Mouse (Mus musculus) gastrocnemius, postnatal 36 days (tissue): ENCODE results near the gene Ubxn2a. TPM values are rescaled to one million over a fixed set of nuclear protein-coding genes. Genes with fewer than 3 reads are reported as not detected.
A peak's percentile ranks its signal among the peaks of the same experiment; 100 is the strongest.
"Not testable (repeated sequence)": the region's sequence is repeated elsewhere in the genome, so short reads cannot be mapped to it uniquely, and the experiment has no call there.

ENCODE experiments used
- DNase-seq, 2 experiments: peaks; one replicate each; pipeline ENCODE4 v3.0.0; 2022
- intact Hi-C: fragments of 180-260 bp; cut with DNase I; formaldehyde crosslinking; loops from one replicate; pipeline ENCODE4 v1.15.1; 2025
- long read RNA-seq, 2 experiments: library from polyadenylated mRNA; stranded (forward); transcript quantifications; one replicate each; pipeline ENCODE4 v2.0.0; 2021
- total RNA-seq, 2 experiments: library from RNA; stranded (reverse); gene quantifications; 2 replicates each; pipeline ENCODE4 v1.2.3; 2021

Ubxn2a gene
- 100 to 1,000 TPM in 1 of 2 experiments, 10 to 100 TPM in 1; 91.8 to 112 TPM for total RNA-seq
- long read RNA-seq, experiment 1, transcript Ubxn2a-201 (7 exons, 2,696 nt), result major isoform, 43 of 67 reads
- long read RNA-seq, experiment 1, partial matches to known transcripts, result 4 of 67 reads
- long read RNA-seq, experiment 1, other reads (novel, unspliced or antisense), result 17 of 67 reads
- long read RNA-seq, experiment 2, transcript Ubxn2a-201 (7 exons, 2,696 nt), result major isoform, 49 of 107 reads
- long read RNA-seq, experiment 2, partial matches to known transcripts, result 35 of 107 reads
- long read RNA-seq, experiment 2, other reads (novel, unspliced or antisense), result 19 of 107 reads

DNA sequence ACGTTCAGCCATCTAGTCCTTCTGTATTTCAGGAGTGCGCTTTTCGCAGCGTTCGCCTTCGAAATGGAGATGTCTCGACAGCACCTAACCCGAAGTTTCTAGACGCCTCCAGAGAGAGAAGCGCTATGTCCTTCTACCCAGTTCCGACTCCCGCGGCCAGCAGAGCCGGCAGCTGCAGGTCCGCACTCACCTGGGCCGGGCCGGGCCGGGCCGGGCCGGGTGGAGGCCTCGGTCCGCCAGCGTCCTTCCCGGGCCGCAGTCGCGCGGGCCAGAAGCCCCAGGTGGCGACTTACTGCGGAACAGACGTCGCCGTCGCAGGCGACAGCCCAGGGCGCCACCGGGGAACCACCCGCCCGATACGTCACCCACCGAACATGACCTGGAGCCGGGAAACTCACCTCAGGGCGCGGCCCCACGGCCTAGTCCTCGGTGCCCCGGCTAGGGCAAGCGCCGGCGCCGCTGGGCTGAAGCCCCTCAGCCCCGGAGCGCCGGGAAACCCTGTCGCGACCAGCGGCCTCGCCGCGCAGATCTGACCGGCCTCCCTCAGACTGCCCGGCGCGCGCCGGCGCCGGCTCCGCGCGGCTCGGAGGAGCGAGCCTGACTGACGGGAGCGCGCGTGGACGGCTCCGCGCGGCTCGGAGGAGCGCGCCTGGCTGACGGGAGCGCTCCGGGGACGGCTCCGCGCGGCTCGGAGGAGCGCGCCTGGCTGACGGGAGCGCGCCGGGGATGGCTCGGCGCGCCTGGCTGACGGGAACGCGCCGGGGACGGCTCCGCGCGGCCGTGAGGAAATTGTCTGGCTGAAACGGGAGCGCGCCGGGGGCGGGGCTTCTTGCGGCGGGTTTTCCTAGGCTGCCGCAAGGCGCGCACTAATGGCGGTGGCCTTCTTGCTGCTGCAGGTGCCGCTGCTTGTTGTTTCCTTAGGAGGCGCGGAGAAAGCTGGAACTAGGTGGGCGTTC lies at the start of gene Ubxn2a:
TSS of gene Ubxn2a (minus strand) at position 755 of the 956 bp plus-strand sequence.
- peak; percentile 91 to 93 for DNase-seq
- intact Hi-C loops, result loop anchor here (2.0 kb wide), 1 partner anchor 18 kb away; no protein-coding TSS in a partner anchor

DNA sequence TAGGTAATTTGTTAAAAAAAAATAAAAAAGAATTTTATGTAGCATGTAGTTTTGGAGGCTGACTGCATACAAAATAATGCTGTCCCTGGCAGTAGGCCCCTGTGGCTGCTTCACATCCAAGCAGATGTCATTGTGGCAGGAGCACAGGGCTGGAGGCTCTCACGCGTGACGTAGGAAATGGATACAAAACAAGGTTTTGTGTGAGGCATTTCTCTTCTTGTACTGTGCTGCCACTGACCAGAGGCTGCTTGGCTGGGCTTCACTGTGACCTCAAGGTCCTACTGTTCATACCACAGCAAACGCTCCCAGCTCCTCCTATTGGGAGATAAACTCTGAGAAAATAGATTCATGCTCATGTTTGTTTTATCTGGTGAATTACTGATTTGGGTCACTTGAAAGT lies 45.7 kb upstream of the Ubxn2a start:
- no peak for DNase-seq
- intact Hi-C loops, result no loop called here

DNA sequence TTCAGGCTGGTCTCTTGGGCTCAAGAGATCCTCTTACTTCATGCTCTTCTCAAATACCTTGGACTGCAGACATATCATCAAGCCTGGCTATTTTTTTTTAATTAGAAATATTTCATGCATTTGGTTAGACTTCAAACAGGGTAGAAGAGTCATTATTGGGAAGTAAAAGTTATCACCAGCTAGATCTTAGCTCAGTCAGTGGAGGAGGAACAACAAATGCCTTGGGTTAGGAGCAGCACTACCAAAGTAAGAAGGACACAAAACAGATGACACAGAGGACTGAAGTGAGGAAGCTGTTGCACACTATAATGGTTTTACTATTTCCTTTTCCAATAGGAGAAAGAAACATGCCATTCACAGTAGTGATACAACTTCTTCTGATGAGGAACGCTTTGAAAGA lies 44.8 kb upstream of the Ubxn2a start:
- DNase-seq, result no peak
- intact Hi-C loops, result no loop called here

DNA sequence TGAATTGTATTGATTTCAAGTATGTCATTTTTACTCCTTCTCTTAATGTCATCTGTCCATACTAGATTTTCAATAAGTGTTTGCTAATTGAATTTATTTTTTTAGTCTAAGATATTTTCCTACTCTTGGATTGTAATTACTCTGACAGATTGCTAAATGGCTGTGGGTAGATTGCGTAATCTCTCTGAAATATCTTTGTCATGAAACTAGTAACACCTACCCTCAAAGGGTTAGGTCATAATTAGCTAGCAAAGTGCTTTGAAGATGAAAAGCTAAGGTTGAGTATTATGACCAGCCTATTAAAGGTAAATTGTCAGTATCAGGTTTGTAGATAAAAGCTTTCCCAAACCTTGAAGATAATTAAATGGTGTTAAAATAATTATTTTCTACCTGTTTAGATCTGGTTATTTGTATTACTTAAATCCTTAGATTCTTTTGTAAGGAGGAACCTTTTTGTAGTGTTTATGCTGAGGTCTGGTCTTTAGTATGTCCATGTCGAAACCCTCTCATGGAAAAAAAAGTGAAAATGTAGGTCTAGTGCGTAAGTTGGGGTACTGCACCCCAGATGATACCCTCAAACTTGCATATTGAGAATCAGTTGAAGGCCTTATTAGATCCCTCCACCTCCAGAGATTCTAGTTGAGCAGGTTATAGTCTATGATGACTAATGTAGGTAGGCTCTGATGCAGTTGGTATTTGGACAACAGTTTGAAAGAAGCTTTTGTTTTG lies 23.5 kb upstream of the Ubxn2a start:
- intact Hi-C loops, result no loop called here
- no peak for DNase-seq

DNA sequence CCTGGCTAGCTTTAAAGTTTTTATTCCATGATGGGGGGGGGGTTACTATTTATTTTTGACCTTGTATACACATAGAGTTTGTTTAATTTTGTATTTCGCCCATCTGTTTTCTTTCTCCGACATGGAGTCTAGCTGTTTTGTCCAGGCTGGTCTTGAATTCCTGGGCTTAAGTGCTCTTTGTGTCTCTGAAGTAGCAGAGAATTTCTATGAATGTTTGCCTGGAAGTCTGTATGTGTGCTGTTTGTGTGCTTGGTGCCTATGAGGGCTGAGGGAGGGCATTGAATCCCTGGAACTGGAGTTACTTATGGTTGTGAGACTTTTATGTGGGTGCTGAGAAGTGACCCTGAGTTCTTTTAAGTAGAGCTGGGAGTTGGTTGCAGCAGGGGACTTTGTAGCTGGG lies 20.7 kb upstream of the Ubxn2a start:
- DNase-seq, result no peak
- intact Hi-C loops, result no loop called here

DNA sequence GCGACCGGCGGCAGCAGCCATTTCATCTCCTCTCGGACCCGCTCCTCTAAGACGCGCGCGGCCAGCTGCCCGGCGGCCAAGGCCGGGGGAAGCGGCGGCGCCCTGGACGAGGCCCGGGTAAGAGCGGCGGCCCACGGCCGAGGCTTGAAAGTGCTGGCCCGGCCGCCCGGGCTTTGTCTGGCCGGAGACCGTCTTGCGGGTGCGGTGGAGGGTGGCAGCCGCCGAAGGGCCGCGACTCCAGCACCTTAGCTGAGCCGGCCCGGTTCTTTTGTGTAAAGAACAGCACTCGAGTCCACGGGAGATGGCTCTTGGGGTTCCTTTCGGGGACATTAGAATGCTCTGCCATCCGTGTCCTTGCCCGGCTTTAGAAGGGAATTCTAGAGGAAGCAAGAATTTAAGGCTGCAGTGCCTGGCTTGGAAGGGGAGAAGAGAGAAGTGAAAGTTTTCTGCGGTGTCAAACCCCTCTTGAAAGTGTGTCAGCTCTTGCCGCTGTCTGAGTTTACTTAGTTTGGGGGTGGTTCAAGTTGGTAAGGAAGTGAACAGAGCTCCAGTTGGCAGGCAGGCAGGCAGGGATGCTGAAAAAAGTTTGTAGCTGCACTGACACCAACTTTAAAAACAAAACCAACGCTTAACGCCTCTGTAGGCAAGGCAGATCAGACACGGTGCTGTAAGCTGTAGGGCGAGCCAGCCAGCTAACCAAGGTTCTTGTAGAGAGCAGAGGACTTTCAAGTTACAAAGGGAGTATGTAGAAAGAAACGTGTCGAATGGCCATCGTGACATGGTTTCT lies 10.5 kb upstream of the Ubxn2a start:
- peak in 1 of 2 experiments; percentile 53 for DNase-seq
- intact Hi-C loops, result loop anchor here (5.0 kb wide), 1 partner anchor 61 kb away; no protein-coding TSS in a partner anchor

DNA sequence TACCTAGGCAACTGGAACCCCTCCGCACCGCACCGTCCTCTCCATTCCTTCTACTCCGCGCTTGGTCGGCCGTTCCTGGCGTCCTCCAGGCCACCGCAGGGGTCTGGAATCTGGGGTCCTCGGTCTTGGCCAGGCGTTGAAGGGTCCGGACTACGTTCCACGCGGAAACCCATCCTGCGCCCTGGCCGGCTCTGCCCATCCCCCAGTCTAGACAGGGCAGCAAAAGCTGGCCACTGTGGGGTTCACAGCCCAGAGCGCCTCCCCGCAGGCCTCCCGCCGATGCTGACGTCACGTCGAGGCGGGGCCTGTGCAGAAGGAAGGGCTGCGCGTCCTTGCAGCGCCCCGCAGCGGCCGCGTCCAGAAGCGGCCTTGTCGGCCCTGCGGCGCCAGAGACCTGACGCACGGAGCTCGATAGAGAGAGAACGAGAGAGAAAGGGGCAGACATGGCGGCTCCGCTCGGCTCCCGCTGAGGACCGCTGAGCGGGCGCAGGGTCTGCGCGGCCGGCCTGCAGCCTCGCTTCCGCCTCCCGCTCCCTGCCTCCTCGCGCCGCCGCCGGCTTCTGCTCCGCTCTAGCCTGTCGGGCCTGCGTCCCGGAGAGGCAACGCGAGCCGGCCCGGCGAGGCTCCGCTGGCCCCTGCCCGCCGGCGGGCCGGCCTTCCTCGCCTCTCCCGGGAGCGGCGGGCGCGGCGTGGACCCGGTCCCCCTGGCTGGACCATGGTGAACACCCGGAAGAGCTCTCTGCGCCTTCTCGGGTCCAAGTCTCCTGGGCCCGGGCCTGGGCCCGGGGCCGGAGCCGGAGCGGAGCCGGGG lies 9.7 kb upstream of the Ubxn2a start, which contains the start of gene Atad2b:
TSS of gene Atad2b (plus strand) at position 360 of the 811 bp plus-strand sequence.
- intact Hi-C loops, result loop anchor here (5.0 kb wide), 1 partner anchor 60 kb away; no protein-coding TSS in a partner anchor

DNA sequence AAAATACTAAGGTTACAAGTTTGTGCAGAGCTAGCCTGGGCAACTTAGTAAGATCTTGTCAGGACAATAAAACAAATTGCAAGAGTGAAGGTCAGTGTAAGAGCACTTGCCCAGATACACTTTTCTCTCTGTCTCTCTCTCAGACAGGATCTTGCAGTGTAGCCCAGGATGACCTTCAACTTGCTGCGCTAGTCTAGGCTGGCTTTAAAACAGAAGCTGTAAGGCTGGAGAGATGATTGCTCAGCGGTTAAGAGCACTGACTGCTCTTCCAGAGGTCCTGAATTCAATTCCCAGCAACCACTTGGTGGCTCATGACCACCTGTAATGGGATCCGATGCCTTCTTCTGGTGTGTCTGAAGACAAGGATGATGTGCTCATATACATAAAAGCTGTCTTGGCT lies 7.4 kb upstream of the Ubxn2a start:
- intact Hi-C loops, result loop anchor here (5.0 kb wide), 2 partner anchors 43 to 58 kb away; partner anchors contain the start of gene Mfsd2b
- no peak for DNase-seq

More for the DNA sequence above, 9.7 kb upstream of the Ubxn2a start, which contains the start of gene Atad2b:
- peak; percentile 95 to 97 for DNase-seq

DNA sequence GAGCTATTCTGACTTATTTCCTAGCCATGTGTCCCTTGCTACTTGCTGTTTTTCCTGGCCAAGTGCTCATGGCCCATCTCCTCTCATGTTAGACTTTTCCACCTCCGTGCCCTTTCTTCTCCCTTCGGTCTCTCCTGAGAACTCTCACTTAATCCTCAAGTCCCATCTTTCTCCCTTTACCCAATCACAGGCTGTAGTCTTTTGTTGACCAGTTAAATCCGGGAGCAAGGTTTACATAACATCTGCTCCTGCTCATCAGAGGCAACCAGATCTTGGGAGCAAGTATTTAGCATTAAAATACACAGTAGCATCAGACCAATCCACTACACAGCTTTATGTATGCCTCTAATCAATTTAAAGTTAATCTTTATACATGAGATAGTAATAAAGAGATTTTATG lies 6.9 kb upstream of the Ubxn2a start:
- no peak for DNase-seq
- intact Hi-C loops, result loop anchor here (5.0 kb wide), 1 partner anchor 42 kb away; the partner anchor contains the start of gene Mfsd2b

DNA sequence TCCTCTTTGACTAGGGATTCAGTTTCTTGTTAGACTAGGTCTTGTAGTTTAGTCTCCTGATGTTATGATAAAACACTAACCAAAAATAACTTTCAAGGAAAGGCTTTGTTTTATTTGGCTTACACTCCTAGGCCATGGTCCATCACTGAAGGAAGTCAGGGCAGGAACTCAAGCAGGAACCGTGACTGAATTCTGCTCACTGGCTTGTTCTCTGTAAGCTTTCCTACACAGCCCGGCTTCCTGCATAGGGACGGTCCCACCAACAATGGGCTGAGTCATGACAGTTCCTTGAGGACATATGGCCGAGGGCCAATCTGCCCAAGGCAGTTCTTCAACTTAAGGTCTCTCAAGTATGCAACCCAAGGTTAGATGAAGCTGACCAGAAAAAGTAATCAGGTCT lies 4.2 kb upstream of the Ubxn2a start:
- intact Hi-C loops, result loop anchor here (5.0 kb wide), 1 partner anchor 39 kb away; the partner anchor contains the start of gene Mfsd2b
- DNase-seq, result no peak

DNA sequence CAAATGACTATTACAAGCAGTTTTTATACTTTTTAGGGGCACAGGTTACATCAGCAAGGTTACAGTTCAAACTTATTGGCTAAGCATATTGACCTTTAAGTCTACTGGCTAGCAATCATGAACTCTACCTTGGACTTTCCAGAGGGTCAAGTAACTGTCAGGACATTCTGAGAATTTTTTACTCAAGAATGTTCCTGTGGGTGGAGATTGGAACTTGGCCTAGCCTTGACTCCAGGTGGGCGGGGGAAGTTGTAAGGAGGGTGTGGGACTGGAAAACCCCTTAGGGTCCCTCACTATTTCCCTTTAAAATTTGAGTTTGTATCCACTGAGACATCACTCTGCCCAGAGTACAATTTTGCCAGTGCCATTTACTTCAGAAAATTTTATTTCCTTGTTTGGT lies 3.0 kb upstream of the Ubxn2a start:
- intact Hi-C loops, result loop anchor here (5.0 kb wide), 1 partner anchor 38 kb away; the partner anchor contains the start of gene Mfsd2b
- DNase-seq, result not testable (repeated sequence)

DNA sequence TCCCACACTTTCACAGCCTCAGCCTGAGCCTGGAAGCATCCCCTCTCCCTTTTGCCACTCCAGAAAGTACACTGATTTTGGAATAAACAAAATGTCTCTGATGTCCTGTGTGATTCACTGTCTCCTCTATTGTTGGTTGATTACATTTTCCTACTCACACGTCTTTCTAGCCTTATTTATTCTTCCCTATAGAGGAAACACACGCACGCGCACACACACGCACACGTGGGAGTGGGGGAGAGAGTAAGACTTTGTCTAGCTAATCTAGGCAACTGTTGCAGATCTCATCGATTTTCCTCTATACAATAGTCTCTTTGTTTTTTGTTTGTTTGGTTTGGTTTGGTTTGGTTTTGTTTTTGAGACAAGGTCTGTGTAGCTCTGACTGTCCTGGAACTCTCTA lies 886 bp upstream of the Ubxn2a start:
- intact Hi-C loops, result no loop called here

DNA sequence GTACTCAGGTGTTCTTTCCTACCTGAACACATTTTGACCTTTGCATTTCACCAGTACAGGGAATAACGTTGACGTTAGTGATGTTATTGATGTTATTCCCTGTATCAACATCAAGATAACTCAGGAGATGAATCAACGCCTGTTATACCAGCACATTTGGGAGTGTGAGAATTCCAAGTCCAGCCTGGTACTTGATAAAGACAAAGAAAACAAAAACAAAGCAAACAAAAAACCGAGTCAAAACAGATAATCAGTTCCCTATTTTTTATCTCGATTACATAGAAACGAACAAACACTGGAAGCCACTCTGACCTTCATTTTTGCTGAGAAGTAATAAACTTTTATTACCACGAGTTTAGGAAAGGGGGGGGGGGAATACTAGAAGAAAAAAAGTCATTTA lies 1.0 kb downstream of the Ubxn2a start:
- no peak for DNase-seq
- intact Hi-C loops, result loop anchor here (2.0 kb wide), 1 partner anchor 18 kb away; no protein-coding TSS in a partner anchor

More for the DNA sequence above, 886 bp upstream of the Ubxn2a start:
- no peak for DNase-seq

DNA sequence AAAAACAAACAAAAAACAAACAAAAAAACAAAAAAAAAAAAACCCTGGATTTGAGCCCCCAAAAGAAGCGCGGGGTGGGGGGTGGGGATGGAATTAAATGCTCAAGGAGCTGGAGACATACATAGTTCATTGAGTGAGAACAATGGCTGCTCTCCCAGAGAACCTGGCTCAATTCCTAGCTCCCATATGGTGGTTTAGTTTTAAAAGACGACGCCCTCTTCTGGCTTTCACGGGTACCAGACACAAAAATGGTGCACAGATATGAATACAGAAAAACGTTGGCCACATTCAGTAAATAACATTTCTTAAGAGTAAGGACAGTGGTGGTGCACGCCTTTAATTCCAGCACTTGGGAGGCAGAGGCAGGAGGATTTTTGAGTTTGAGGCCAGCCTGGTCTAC lies 1.6 kb downstream of the Ubxn2a start:
- intact Hi-C loops, result loop anchor here (2.0 kb wide), 1 partner anchor 17 kb away; no protein-coding TSS in a partner anchor
- no peak for DNase-seq

DNA sequence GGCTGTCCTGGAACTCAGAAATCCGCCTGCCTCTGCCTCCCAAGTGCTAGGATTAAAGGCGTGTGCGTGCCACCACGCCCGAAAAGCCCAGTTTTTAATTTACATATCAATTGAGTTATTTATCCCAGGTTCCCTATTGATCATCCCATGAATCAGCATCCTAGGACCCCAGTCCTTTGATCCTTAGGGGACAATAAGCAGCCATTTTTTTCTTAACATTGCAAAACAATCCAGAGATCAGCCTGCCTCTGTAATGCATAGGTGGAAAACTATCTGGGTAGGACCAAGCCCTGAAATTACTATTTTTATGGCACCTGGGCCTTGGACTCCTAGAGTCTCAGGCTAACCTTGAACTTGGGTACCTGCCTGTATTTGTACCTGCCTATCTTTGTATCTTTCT lies 9.5 kb downstream of the Ubxn2a start:
- DNase-seq, result no peak
- intact Hi-C loops, result no loop called here

DNA sequence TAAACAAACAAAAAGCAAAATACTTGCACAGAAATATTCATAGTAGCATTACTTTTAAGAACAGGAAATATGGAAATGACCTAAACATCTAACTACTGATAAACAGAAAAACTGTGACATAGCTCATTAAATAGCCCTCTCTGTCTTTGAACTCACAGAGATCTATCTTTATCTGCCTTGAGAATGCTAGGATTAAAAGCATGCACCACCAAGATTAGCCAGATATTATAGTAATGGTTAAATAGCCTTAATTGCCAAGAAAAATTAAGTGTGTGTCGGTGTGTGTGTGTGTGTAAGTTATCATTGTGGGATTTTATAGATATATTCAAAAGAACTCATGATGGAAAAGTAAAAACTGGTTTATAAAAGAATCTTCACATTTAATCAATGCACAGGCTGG lies 17.6 kb downstream of the Ubxn2a start:
- no peak for DNase-seq
- intact Hi-C loops, result loop anchor here (2.0 kb wide), 1 partner anchor 17 kb away; the partner anchor contains the start of gene Ubxn2a

DNA sequence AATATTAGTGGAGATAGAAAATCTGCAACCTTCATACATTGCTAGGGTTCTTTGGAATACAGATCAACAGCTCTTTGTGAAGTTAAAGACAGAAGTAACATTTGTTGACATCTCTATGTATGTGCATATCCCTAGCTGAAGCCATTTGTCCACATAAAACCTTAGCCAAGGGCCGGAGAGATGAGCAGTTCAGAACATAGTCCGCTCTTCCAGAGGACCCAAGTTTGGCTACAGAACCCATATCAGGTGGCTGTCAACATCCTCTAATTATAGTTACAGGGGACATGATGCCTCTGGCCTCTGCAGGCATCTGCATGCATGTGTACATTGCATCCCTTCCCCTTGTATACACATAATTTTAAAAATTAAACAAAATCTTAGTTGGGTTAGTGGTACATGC lies 18.3 kb downstream of the Ubxn2a start:
- intact Hi-C loops, result loop anchor here (2.0 kb wide), 1 partner anchor 18 kb away; the partner anchor contains the start of gene Ubxn2a

DNA sequence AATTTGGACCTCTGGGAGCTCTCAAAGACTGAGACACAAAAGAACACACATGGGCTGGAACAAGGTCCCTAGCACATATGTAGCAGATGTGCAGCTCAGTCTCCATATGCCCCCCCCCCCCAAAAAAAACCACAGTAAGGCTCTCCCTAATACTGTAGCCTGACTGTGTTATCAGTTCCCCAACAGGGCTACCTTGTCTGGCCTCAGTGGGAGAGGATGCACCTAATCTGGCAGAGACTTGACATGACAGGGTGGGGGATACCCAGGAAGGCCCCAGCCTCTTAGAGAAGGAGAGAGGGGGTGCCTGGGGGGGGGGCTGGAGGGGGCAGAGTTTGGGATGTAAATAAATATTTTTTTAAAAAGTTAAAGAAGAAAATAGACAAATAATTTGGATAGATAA lies 18.8 kb downstream of the Ubxn2a start:
- intact Hi-C loops, result loop anchor here (2.0 kb wide), 1 partner anchor 18 kb away; the partner anchor contains the start of gene Ubxn2a
- no peak for DNase-seq

More for the DNA sequence above, 18.3 kb downstream of the Ubxn2a start:
- no peak for DNase-seq
